Mouse (Mus musculus): ENCODE results near the gene Vps13d. TPM values are rescaled to one million over a fixed set of nuclear protein-coding genes. Genes with fewer than 3 reads are reported as not detected.

The Vps13d gene
- polyA plus RNA-seq, 1 experiment, result 71.8 TPM

- TF ChIP-seq POLR2A (IDR thresholded peaks at IDR 0.05; ENCODE audit: insufficient read depth, low read depth, low read length) (no peak), CTCF (IDR thresholded peaks at IDR 0.05; ENCODE audit: insufficient read depth, low read depth, low read length) (no peak)
- 92% methylated on average over 8 of the region's 8 CpGs for WGBS
- Histone ChIP-seq H3K27ac (ENCODE audit: insufficient read depth, low read depth, low read length) (no peak overlapping the region), H3K4me1 (ENCODE audit: control insufficient read depth, insufficient read depth, low read length) (no peaks in the 10 kb centered on the region), H3K4me3 (ENCODE audit: insufficient read depth, low read depth, low read length) (no peak overlapping the region)
Measured at GRCm38 (mm10) chr4:145046032-145046401, 148.8 kb downstream of the Vps13d start.

- WGBS, result 83% methylated on average over 5 of the region's 5 CpGs
- no peak for TF ChIP-seq CTCF (IDR thresholded peaks at IDR 0.05; ENCODE audit: insufficient read depth, low read depth, low read length)
- TF ChIP-seq POLR2A (IDR thresholded peaks at IDR 0.05; ENCODE audit: insufficient read depth, low read depth, low read length), result no peak
- Histone ChIP-seq H3K4me3 (ENCODE audit: insufficient read depth, low read depth, low read length) (no peak overlapping the region), H3K4me1 (ENCODE audit: control insufficient read depth, insufficient read depth, low read length) (no peaks in the 10 kb centered on the region), H3K27ac (ENCODE audit: insufficient read depth, low read depth, low read length) (no peak overlapping the region)
Measured at GRCm38 (mm10) chr4:145045312-145046031, 149.3 kb downstream of the Vps13d start.

GRCm38 (mm10) chr4:145041223-145041870 lies 153.5 kb downstream of the Vps13d start:
- no peak overlapping the region for H3K27ac ChIP-seq (ENCODE audit: insufficient read depth, low read depth, low read length)
- 85% methylated on average over 6 of the region's 6 CpGs for WGBS
- H3K4me1 ChIP-seq (ENCODE audit: control insufficient read depth, insufficient read depth, low read length), result no peaks in the 10 kb centered on the region

GRCm38 (mm10) chr4:145037631-145038416 lies 157.0 kb downstream of the Vps13d start:
- no peak for TF ChIP-seq POLR2A (IDR thresholded peaks at IDR 0.05; ENCODE audit: insufficient read depth, low read depth, low read length)
- TF ChIP-seq CTCF (IDR thresholded peaks at IDR 0.05; ENCODE audit: insufficient read depth, low read depth, low read length), result no peak
- no peak overlapping the region for H3K27ac ChIP-seq (ENCODE audit: insufficient read depth, low read depth, low read length)
- 86% methylated on average over 5 of the region's 5 CpGs for WGBS
- H3K4me1 ChIP-seq (ENCODE audit: control insufficient read depth, insufficient read depth, low read length), result 0 out of 2 replicates have a peak, but pooled peaks cover 2% of the 10 kb centered on the region
- H3K4me3 ChIP-seq (ENCODE audit: insufficient read depth, low read depth, low read length), result no peak overlapping the region

More at GRCm38 (mm10) chr4:145041223-145041870, 153.5 kb downstream of the Vps13d start:
- no peak for TF ChIP-seq POLR2A (IDR thresholded peaks at IDR 0.05; ENCODE audit: insufficient read depth, low read depth, low read length)
- no peak for TF ChIP-seq CTCF (IDR thresholded peaks at IDR 0.05; ENCODE audit: insufficient read depth, low read depth, low read length)
- H3K4me3 ChIP-seq (ENCODE audit: insufficient read depth, low read depth, low read length), result no peak overlapping the region

GRCm38 (mm10) chr4:145037006-145037405 lies 157.8 kb downstream of the Vps13d start:
- TF ChIP-seq POLR2A (IDR thresholded peaks at IDR 0.05; ENCODE audit: insufficient read depth, low read depth, low read length), result no peak
- no peak for TF ChIP-seq CTCF (IDR thresholded peaks at IDR 0.05; ENCODE audit: insufficient read depth, low read depth, low read length)
- Histone ChIP-seq H3K27ac (ENCODE audit: insufficient read depth, low read depth, low read length) (no peak overlapping the region), H3K4me1 (ENCODE audit: control insufficient read depth, insufficient read depth, low read length) (0 out of 2 replicates have a peak, but pooled peaks cover 2% of the 10 kb centered on the region), H3K4me3 (ENCODE audit: insufficient read depth, low read depth, low read length) (no peak overlapping the region)
- WGBS, result 69% methylated on average over 3 of the region's 3 CpGs

- Histone ChIP-seq H3K27ac (ENCODE audit: insufficient read depth, low read depth, low read length) (no peak overlapping the region), H3K4me3 (ENCODE audit: insufficient read depth, low read depth, low read length) (no peak overlapping the region), H3K4me1 (ENCODE audit: control insufficient read depth, insufficient read depth, low read length) (0 out of 2 replicates have a peak, but pooled peaks cover 2% of the 10 kb centered on the region)
- 90% methylated on average over 3 of the region's 3 CpGs for WGBS
- no peak for TF ChIP-seq POLR2A (IDR thresholded peaks at IDR 0.05; ENCODE audit: insufficient read depth, low read depth, low read length)
- TF ChIP-seq CTCF (IDR thresholded peaks at IDR 0.05; ENCODE audit: insufficient read depth, low read depth, low read length), result no peak
Measured at GRCm38 (mm10) chr4:145035450-145035849, 159.4 kb downstream of the Vps13d start.

GRCm38 (mm10) chr4:145034506-145035243 lies 160.1 kb downstream of the Vps13d start:
- Histone ChIP-seq H3K4me1 (ENCODE audit: control insufficient read depth, insufficient read depth, low read length) (0 out of 2 replicates have a peak, but pooled peaks cover 2% of the 10 kb centered on the region), H3K4me3 (ENCODE audit: insufficient read depth, low read depth, low read length) (no peak overlapping the region), H3K27ac (ENCODE audit: insufficient read depth, low read depth, low read length) (no peak overlapping the region)
- TF ChIP-seq CTCF (IDR thresholded peaks at IDR 0.05; ENCODE audit: insufficient read depth, low read depth, low read length), result no peak
- TF ChIP-seq POLR2A (IDR thresholded peaks at IDR 0.05; ENCODE audit: insufficient read depth, low read depth, low read length), result no peak
- WGBS, result 33% methylated on average over 11 of the region's 11 CpGs

- WGBS, result 77% methylated on average over 2 of the region's 2 CpGs
- H3K4me1 ChIP-seq (ENCODE audit: control insufficient read depth, insufficient read depth, low read length), result 0 out of 2 replicates have a peak, but pooled peaks cover 2% of the 10 kb centered on the region
Measured at GRCm38 (mm10) chr4:145033392-145033791, 161.4 kb downstream of the Vps13d start.

More at GRCm38 (mm10) chr4:145033392-145033791, 161.4 kb downstream of the Vps13d start:
- no peak for TF ChIP-seq POLR2A (IDR thresholded peaks at IDR 0.05; ENCODE audit: insufficient read depth, low read depth, low read length)
- no peak for TF ChIP-seq CTCF (IDR thresholded peaks at IDR 0.05; ENCODE audit: insufficient read depth, low read depth, low read length)
- Histone ChIP-seq H3K27ac (ENCODE audit: insufficient read depth, low read depth, low read length) (no peak overlapping the region), H3K4me3 (ENCODE audit: insufficient read depth, low read depth, low read length) (no peak overlapping the region)
